Mouse (Mus musculus): ENCODE results near the gene Adssl1.

GRCm38 (mm10) chr12:112628928-112629721 is 9.3 kb downstream of the Adssl1 start:
- no peak for TF ChIP-seq CHD2 (IDR thresholded peaks at IDR 0.05; ENCODE audit: low read length)
- no peak for TF ChIP-seq CTCF (IDR thresholded peaks at IDR 0.05 in 2 of 3, conservative IDR thresholded peaks at IDR 0.05 in 1 of 3; ENCODE audit: control insufficient read depth in 1 of 3, insufficient read depth in 1 of 3, low read depth in 2 of 3, low read length in 3 of 3, poor library complexity in 1 of 3, severe bottlenecking in 1 of 3)
- no peak for TF ChIP-seq POLR2A (IDR thresholded peaks at IDR 0.05; ENCODE audit: control insufficient read depth in 1 of 2, insufficient read depth in 1 of 2, low read depth in 1 of 2, low read length in 2 of 2, poor library complexity in 1 of 2)
- no peak for TF ChIP-seq MAX (IDR thresholded peaks at IDR 0.05; ENCODE audit: low read length)
- TF ChIP-seq TCF12 (IDR thresholded peaks at IDR 0.05; ENCODE audit: low read depth, low read length), result no peak
- TF ChIP-seq EP300 (IDR thresholded peaks at IDR 0.05; ENCODE audit: low read depth in 1 of 2, low read length in 2 of 2), result no peak
- TF ChIP-seq SMC3 (IDR thresholded peaks at IDR 0.05; ENCODE audit: low read depth, low read length), result no peak
- no peak for TF ChIP-seq MAFK (IDR thresholded peaks at IDR 0.05; ENCODE audit: borderline replicate concordance, low read depth, low read length)
- no peak for TF ChIP-seq BHLHE40 (IDR thresholded peaks at IDR 0.05; ENCODE audit: borderline replicate concordance, low read depth, low read length)
